Mouse (Mus musculus): ENCODE results near the gene 1700022I11Rik.

Gene 1700022I11Rik

DNA sequence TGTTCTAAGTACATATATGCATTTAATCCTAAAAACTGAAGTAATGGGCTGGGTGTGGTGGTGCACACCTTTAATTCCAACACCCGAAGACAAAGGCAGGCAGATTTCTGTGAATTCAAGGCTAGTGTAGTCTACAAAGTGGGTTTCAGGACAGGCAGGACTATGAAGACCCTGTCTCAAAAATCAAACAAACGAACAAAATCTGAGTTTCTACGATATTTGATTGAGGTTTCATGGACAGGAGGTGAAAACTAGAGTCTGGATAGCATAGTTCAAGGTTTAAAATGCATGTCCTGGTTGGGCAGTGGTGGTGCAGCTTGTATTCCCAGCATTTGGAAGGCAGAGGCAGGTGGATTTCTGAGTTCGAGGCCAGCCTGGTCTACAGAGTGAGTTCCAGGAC, at the start of gene 1700022I11Rik:
TSS of gene 1700022I11Rik (plus strand) at position 301 of the 400 bp plus-strand sequence.
- no peak for DNase-seq (ENCODE audit: low read depth, low spot score)

- DNase-seq (ENCODE audit: low read depth, low spot score): no peak
Observed at GRCm38 (mm10) chr4:42920726-42921125, 48.7 kb upstream of the 1700022I11Rik start.

DNA sequence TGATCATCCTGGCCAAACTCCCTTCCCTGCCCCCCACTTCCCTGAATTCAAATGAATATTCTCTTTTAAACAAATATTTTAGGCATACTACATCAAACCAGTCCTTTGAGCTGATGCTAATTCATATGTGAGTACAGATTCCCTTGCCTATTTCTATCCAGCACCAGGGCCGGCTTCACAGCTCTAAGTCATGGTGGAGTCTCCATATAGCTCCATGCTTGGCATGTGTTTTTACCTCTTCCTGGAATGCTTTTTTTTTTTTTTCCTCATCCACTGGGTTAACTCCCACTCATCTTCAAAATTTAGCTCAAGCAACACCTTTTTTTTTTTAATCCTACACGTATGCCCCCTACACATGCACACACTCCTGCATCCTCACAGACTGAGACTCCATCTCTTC, 47.9 kb upstream of the 1700022I11Rik start:
- DNase-seq (ENCODE audit: low read depth, low spot score): no peak

DNA sequence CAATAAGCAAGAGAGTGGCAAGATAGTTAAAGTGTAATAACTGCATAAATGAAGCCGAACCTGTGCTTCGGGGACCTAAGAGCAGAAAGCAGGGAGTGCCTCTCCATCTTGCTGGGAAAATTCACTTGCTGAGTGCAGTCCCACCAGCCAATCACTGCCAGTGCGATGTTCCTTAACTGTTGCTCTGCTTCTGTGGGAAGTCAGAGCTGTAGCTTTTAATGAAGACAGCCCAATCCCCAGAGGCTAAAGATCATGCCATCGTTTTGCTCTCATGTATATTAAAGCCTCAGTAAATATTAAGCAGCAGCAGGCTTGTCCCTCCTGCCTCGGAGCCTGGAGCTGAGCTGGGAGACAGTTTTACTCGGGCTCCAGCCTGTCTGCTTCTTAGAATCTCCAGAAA, 47.3 kb upstream of the 1700022I11Rik start:
- DNase-seq (ENCODE audit: low read depth, low spot score): no peak

DNA sequence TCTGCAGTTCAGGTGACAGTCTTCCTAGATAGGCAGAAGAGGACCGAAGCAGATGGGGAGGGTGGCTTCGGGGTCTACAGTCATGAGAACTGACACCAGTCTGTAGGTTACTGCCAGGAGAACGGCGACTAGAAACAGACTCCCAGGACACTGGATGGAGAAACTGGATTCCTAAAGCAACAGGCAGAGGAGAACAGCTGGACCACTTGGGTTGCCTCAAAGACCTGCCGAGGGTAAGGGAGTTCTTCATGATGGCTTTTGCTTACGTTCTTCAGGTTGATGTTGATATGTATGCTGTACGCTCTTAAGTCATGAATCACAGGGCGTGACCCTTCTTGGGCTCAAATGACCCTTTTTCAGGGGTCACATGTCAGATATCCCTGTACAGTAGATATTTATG, 46.9 kb upstream of the 1700022I11Rik start:
- no peak for DNase-seq (ENCODE audit: low read depth, low spot score)

DNA sequence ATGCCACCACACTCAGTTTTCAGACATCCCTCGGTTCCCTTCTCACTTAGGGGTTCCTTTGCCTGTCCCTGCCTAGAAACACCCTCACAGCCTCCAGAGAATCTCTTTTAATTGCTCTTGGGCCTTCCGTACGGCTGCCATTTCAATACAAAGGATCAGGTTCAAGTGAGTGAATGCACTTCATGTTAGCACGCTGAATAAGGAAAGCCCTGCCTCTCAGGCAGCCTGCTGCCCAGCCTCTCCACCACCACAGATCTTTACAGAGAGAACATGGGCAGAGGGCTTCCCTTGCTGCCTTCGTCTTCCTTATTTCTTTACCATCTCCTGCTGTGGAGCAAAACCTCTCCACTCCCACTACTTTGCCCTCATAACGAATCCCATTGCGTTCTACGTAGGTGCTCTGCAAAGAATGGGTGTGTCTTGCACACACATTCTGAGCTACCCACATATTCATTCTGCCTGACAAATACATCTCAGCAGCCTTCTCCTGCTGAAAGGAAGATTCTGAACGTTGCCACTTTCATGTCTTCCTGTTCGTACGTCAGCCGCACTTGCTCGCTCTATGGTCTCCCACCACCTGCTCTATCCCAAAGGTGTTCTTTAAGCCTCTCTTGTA, 45.2 kb upstream of the 1700022I11Rik start:
- DNase-seq (ENCODE audit: low read depth, low spot score): no peak

GRCm38 (mm10) chr4:42928209-42928608, 41.2 kb upstream of the 1700022I11Rik start:
- DNase-seq (ENCODE audit: low read depth, low spot score): peak; percentile 38

- DNase-seq (ENCODE audit: low read depth, low spot score): no peak
Observed at GRCm38 (mm10) chr4:42928952-42929351, 40.5 kb upstream of the 1700022I11Rik start.

DNA sequence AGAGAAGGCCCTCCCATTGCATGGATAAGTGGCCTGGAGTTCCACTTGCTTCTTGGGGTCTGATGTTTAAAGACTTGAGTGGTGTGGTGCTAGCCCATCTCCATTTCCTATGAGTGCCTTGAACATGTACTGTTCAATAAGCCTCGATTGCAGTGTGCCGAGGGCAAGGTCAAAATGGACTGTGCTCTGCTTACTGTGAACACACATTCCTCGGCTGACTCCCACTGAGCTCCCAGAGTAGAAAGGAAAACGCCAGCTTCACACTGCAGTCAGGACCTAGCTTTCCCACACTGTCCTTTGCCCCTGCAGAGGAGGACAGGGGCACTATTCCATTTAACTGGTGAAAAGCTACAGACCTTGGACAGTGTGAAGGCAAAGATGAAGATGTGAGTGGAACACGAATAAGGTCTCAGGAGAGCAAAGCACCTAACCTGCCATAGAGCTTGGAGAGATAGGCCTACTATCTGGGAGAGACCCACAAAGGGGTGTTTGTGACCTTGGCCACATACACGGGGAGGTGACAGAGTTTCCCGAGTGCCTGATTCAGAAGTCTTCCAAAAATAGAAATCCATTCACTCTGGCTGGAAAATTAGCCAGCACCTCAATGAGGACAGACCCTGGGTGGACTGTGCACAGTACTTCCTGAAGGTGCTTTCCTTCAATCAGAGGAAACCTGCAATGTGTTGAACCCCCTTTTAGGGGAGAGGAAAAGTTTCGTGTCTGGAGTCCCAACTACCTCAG, 37.0 kb upstream of the 1700022I11Rik start:
- DNase-seq (ENCODE audit: low read depth, low spot score): no peak

DNA sequence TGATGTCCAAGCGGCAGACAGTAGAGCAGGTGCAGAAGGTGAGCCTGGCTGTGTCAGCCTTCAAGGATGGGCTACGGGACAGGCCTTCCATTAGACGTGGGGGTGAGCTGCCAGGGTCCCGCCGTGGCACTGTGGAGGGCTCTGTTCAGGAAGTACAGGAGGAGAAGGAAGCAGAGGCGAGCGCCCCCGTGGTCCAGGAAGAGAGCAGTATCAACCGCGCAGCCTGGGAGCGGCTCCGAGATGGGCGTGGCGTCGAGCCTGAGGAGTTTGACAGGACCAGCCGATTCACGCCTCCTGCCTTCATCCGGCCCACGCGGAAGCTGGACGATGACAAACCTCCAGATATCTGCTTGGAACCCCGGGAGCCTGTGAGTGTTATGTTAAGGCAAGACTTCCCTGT, 35.8 kb upstream of the 1700022I11Rik start:
- no peak for DNase-seq (ENCODE audit: low read depth, low spot score)

GRCm38 (mm10) chr4:42941396-42941795, 28.0 kb upstream of the 1700022I11Rik start:
- DNase-seq (ENCODE audit: low read depth, low spot score): no peak

DNA sequence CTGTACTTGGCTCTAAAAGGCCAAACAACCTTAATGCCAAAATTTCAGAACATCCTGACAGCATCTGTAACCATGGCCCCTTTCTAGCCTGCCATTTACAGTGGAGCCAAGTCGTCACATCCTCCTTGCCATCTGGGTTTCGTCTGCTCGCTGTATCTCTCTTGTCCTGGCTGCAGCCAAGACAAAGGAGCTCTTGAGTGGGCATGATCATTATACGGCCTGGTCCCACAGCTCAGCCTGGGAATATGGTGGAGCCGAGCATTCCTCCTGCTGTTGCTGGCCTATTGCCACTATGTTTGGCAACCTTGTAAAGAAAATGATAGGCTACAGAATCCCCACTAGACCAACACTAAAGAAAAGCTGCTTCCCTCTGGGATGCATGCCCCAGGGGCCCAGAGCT, 26.1 kb upstream of the 1700022I11Rik start:
- DNase-seq (ENCODE audit: low read depth, low spot score): no peak

DNA sequence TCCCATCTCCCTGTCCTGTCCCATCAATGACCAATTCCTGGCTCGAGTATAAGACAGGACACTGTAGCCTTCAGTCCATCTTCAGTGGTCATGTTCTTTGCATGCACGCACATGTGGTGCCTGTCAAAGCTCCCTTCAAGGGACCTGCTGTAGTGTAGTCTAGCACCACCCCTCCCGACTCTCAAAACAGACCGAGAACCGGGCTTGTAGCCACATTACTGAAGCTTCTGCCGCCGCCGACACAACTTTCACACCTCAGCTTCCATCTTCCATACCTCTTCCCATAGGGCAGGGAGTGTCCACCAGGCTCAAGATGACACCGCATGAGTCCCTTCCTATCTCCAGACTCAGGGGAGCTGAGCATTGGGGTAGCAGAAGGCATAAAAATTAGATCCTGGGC, 25.2 kb upstream of the 1700022I11Rik start:
- no peak for DNase-seq (ENCODE audit: low read depth, low spot score)

DNA sequence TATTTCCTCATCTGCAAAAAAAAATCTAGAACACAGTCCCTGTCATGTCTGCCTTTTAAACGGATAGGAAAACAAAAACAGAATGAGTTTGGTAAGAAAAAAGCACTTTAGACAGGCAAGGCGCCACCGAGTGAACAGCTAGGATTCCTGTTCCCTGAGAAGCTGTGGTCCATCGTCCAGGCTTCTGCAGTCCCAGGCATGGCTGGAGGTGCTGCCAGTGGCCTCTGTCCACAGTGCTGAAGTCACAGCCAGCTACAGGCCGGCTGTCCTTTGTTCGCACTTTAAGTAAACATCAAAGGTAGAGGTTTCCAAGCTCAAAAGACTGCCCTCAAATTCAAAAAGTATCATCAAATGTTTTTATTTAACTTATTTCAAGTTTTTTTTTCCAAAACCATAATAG, 24.4 kb upstream of the 1700022I11Rik start:
- DNase-seq (ENCODE audit: low read depth, low spot score): no peak

GRCm38 (mm10) chr4:42945445-42945844, 24.0 kb upstream of the 1700022I11Rik start:
- DNase-seq (ENCODE audit: low read depth, low spot score): no peak

- DNase-seq (ENCODE audit: low read depth, low spot score): peak; percentile 45
Observed at GRCm38 (mm10) chr4:42945952-42946351, 23.5 kb upstream of the 1700022I11Rik start.

DNA sequence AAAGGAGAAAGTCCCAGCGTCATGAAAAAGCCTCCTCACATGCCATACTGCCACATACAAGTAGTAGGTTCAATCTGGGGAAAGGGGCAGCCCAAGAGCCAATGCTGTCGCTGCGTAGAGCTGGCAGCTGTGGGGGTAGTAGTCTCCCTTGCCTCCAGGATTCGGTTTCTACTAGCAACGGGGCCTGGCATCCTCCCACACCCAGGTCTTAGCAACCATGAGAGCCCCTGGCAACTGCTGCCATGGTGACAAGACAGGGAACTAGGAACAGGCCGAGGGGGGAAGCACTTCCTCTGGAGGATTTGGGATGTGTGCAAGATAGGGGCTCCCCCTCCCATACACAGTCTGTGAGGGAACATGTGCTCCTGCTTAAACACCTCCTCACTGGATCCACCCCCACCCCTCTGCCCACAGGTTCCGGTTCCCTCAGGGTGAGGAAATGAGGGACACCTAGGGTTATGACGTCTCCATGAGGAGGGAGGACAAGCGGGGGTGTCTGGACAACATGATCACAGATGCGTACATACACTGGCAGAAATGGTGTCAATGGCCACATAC, 22.6 kb upstream of the 1700022I11Rik start:
- no peak for DNase-seq (ENCODE audit: low read depth, low spot score)

GRCm38 (mm10) chr4:42948527-42948926, 20.9 kb upstream of the 1700022I11Rik start:
- no peak for DNase-seq (ENCODE audit: low read depth, low spot score)

GRCm38 (mm10) chr4:42949051-42949675, 20.2 kb upstream of the 1700022I11Rik start:
- no peak for DNase-seq (ENCODE audit: low read depth, low spot score)

GRCm38 (mm10) chr4:42949676-42950051, 19.7 kb upstream of the 1700022I11Rik start, which contains the start of gene Dnajb5:
Dnajb5 (plus strand) TSS chr4:42949814.
- peak; percentile 98 for DNase-seq (ENCODE audit: low read depth, low spot score)

DNA sequence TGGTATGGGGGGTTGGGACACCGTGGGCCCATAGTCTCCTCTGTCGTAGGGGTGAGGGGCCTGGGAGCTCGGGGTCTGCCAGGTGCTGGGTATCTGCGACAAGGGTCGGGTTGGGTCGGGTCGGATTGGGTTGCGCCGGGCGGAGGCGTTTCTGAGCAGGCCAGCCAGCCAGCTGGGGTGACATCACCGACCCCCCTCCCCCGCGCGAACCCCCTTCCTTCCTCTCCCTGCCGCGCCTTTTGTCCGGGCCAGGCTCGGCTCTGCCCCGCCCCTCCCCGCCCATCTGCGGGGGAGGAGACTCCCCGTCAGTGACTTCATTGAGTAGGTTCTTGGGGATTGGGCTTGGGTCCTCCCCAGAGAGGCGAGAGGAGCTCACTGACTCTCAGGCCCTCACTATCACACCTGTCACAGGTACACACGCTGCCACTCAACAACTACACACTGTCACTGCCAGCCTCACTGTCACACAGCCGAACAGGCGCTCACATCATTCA, 19.3 kb upstream of the 1700022I11Rik start:
- DNase-seq (ENCODE audit: low read depth, low spot score): peak; percentile 91

Measured in A20 (cell line).